Mouse (Mus musculus) liver, embryonic 18 days (tissue): ENCODE results near the gene Eng. TPM values are rescaled to one million over a fixed set of nuclear protein-coding genes. Genes with fewer than 3 reads are reported as not detected.

Experiments
- polyA plus RNA-seq: library from polyadenylated mRNA; depleted of rRNA; stranded (reverse); fragments of >200 nt; gene quantifications from 2 replicates; pipeline ENCODE4 v1.2.3, GENCODE M21; 2012; rRNA removed

The Eng gene
- 24.4 and 26.0 TPM in 2 replicates for polyA plus RNA-seq

DNA sequence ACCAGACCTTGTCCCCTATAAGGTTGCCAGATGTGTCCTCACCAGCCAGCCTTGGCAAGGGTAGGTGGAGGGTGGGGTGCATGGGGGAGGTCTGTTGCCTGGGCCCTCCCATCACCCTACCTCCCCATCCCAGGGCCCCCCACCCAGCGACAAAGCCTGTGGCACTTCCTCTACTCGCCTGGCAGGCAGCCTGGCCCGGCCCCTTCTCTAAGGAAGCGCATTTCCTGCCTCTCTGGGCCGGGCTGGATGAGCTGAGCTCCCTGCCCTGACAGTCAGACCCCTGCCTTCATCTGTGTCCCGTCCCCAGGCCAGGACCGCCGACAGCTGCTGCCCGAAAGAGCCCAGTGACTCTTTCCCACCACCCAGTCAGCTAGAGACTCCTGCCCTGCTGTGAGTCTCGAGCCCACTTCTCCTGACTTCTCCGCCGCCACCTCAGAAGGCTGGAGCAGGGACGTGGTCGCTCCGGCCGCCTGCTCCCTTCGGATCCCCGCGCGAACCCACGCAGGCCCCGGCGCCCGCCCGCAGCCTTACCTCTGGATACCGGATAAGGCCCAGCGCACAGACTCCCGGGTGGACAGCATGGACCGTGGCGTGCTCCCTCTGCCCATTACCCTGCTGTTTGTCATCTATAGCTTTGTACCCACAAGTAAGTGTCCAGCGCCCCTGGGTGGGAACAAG is at the start of gene Eng:
Eng (plus strand) TSS at position 217 of the 678 bp plus-strand sequence.

DNA sequence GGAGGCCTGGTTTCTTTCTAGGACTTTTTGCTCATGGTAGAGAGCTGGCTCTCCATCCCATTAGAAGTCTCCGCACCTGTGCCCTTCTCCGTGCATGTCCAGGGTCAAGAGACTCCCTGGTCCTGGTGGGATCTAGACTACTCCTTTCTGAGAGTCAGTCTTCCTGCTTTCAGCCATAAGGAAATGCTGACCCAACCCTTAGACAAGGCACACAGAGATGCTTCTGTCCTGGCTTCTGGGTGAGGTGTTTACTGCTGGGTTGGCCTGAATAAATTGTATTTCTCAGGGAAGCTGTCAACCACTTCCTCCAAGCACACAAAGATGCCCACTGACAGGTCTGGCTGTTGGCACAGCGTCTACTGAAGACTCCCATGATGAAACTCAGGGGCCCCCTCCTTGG is 47.0 kb upstream of the Eng start, which contains the start of gene St6galnac6:
St6galnac6 (plus strand) TSS at position 301 of the 400 bp plus-strand sequence.

DNA sequence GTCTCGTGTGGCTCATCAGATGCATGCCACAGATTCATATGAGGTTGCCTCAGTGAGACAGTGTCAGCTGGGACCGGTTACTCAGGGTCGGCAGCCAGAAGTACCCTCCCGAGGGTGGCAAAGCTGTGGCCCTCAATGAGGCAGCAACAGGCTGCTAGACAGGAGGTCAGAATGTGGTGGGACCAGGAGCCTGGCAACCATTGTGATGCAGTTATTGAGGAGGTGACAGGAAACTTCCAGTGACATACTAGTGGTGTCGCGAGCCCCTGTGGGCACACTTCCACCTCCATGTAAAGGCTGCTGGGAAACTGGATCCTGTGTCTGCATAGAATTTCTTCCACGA is 24.9 kb upstream of the Eng start, which contains the start of gene Ak1:
Ak1 (plus strand) TSS at position 242 of the 343 bp plus-strand sequence.

DNA sequence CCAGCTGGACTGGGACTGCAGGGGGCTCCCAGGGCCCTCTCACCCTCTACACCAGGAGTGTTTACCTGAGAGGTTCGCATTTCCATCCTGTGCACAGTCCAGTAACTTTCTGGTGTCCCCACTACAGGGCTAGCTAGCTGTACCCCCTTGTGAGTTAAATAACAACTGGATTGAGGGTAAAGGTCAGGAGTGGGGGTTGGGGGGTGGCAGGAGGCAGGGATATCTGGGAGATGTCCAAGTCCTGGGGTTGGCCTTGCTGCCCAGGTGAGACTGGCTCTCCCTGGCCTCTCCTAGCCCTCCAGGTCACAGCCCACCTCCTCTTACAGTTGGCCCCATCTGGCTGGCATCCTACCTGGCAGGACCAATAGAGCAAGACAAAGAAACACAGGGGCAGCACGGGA is 57.6 kb downstream of the Eng start, which contains the start of gene Fpgs:
Fpgs (minus strand) TSS at position 125 of the 401 bp plus-strand sequence.

DNA sequence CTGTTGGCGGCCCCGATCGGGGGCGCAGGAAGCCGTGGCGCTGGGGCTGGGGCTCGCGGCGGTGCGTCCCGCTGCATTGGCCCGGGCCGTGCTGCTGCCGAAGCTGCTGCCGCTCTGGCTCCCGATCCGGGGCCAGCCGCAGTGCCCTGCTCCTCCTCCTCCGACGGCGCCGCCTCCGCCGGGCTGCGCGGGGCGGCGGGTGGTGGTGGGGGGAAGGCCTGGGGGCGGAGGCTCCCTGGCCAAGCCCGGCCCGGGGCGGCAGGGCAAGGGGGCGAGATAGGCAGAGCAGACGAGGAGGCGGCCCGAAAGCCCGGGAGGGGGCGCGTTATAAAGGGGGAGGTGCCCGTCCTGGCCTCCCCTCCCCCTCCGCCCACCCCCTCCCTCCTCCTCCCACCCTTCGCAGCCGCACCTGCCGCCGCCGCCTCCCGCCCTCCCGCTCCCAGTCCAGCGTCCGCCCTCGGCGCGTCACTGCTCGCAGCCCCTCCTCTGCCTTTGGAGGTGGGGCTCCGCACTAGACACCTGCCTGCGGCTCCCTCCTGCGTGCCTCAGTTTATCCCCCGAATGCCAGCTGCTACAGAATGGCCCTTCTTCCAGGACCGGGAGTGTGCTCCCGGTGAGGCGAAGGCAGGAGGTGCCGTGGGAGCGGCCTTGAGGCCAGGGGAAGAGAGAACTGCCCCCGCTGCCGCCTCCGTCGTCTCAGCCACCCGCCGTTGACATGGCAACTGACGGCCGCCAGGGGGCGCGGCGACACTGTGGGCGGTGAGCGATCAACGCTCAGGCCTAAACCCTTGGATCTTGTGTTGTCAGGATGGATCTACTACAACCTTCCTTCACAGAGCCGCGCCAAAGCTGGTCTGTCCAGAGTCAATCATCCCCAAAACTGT is 66.8 kb downstream of the Eng start, which contains the start of gene Cdk9:
Cdk9 (minus strand) TSS at position 143 of the 884 bp plus-strand sequence.

DNA sequence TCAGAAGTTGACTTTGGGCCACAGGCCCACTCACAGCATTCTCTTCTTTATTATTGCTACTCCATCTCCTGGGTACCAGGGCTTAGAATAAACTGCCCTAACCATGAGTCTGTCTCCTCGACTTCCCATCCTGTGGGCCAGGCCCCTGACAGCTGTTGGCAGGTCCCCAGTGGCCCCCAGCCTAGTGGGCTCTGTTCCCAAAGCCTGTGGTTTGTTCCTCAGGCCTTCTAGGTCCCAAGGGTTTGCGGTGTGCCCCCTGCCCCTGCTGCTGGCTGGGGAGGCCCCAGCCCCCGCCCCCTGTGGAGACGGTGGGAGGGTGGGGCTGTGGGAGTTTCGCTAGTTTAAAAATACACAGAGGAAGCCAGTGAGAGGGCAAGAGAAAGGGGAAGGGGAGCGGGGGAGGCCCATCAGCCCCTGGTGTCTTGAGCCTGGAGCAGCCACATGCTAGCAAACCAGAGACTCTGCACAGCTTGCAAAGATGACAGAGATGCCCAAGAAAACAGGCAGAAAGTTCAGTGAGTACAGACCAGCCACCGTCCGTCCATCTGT is 74.4 kb downstream of the Eng start, which contains the start of gene Sh2d3c:
Sh2d3c (plus strand) TSS at position 375 of the 549 bp plus-strand sequence.

Other genes with a start within 250 kb of the Eng start
- 1.2 TPM in 2 replicates for gene Naif1, start 196.1 kb upstream of the Eng start, polyA plus RNA-seq
- 15.8 and 20.5 TPM in 2 replicates for gene Slc25a25, start 195.2 kb upstream of the Eng start, polyA plus RNA-seq
- 3.1 and 3.4 TPM in 2 replicates for gene Fam102a, start 111.3 kb upstream of the Eng start, polyA plus RNA-seq
- 45.1 and 48.7 TPM in 2 replicates for gene Dpm2, start 75.7 kb upstream of the Eng start, polyA plus RNA-seq
- 0.04 and 0.07 TPM in 2 replicates for gene Pip5kl1, start 71.8 kb upstream of the Eng start, polyA plus RNA-seq
- not detected in 2 replicates for gene 9430097D07Rik, start 70.9 kb upstream of the Eng start, polyA plus RNA-seq
- 4.1 TPM in 2 replicates for gene St6galnac4, start 59.5 kb upstream of the Eng start, polyA plus RNA-seq
- 24.2 and 25.0 TPM in 2 replicates for gene St6galnac6, start 46.9 kb upstream of the Eng start, polyA plus RNA-seq
- gene Ak1, start 24.8 kb upstream of the Eng start, polyA plus RNA-seq: 0.37 and 0.62 TPM in 2 replicates
- 140 and 142 TPM in 2 replicates for gene Fpgs, start 57.5 kb downstream of the Eng start, polyA plus RNA-seq
- 62.0 and 72.6 TPM in 2 replicates for gene Cdk9, start 66.5 kb downstream of the Eng start, polyA plus RNA-seq
- 12.4 and 13.9 TPM in 2 replicates for gene Sh2d3c, start 74.5 kb downstream of the Eng start, polyA plus RNA-seq
- gene 6330409D20Rik, start 94.4 kb downstream of the Eng start, polyA plus RNA-seq: 0.06 TPM in 1 of 2 replicates, not detected in the other
- gene Tor2a, start 110.6 kb downstream of the Eng start, polyA plus RNA-seq: 26.5 and 28.5 TPM in 2 replicates
- 0.10 and 0.14 TPM in 2 replicates for gene Ttc16, start 129.0 kb downstream of the Eng start, polyA plus RNA-seq
- 1.2 and 1.4 TPM in 2 replicates for gene Ptrh1, start 129.2 kb downstream of the Eng start, polyA plus RNA-seq
- gene Cfap157, start 137.8 kb downstream of the Eng start, polyA plus RNA-seq: not detected in 2 replicates
- 1.8 and 1.9 TPM in 2 replicates for gene Stxbp1, start 200.7 kb downstream of the Eng start, polyA plus RNA-seq
- 16.2 and 16.6 TPM in 2 replicates for gene Fam129b, start 229.5 kb downstream of the Eng start, polyA plus RNA-seq